Mouse (Mus musculus) E14TG2a.4 (cell line): ENCODE measurements at regions not wholly inside any gene's neighbourhood (a gene's known extent, or its start where the extent isn't known, plus 50 kb on each side); places are given as distances from the start of the nearest gene placed in this dataset.
A peak's percentile ranks its signal among the peaks of the same experiment; 100 is the strongest.
"Not testable (repeated sequence)": the region's sequence is repeated elsewhere in the genome, so short reads cannot be mapped to it uniquely, and the experiment has no call there.

Experiments used
- H3K27me3 ChIP-seq: 2 replicates; pipeline ENCODE4 v1.6.1; 2014; ENCODE audit warnings: low read length, control low read depth; ENCODE audit not compliant: insufficient read depth
- H3K36me3 ChIP-seq: 2 replicates; pipeline ENCODE4 v1.6.1; 2014; ENCODE audit warnings: low read length, control low read depth; ENCODE audit not compliant: insufficient read depth
- H3K4me1 ChIP-seq: replicated peaks from 2 replicates; pipeline ENCODE4 v1.6.1; 2014; ENCODE audit warnings: low read depth, low read length, control low read depth
- H3K4me3 ChIP-seq: replicated peaks from 2 replicates; pipeline ENCODE4 v1.5.1; 2014; ENCODE audit warnings: mild to moderate bottlenecking, low read length
- H3K9me3 ChIP-seq: 2 replicates; pipeline ENCODE4 v1.6.1; 2014; ENCODE audit warnings: low read length, control low read depth
- CTCF ChIP-seq: conservative IDR thresholded peaks from 2 replicates; pipeline ENCODE4 v1.5.1; 2014; ENCODE audit warnings: low read length
- NANOG ChIP-seq: IDR thresholded peaks from 2 replicates; pipeline ENCODE4 v1.6.1; 2014; ENCODE audit warnings: borderline replicate concordance, low read length, mixed read lengths
- POU5F1 ChIP-seq: IDR thresholded peaks from 2 replicates; pipeline ENCODE4 v1.6.1; 2014; ENCODE audit warnings: low read length, borderline replicate concordance

GRCm38 (mm10) chr17:94866630-94867029, 116.8 kb upstream of the Mettl4 start:
- Histone ChIP-seq H3K9me3 (peaks cover 51% of the 10 kb centered on the region), H3K4me1 (peaks cover 5% of the 10 kb centered on the region; the same call in 1 of the 2 replicates), H3K4me3 (peak overlapping the region; percentile 82), H3K36me3 (peaks cover 31% of the 10 kb centered on the region), H3K27me3 (no peaks in the 10 kb centered on the region)
- TF ChIP-seq NANOG (peak; percentile 57; the same call in 1 of the 2 replicates), POU5F1 (no peak), CTCF (no peak)

- not testable (repeated sequence) for H3K27me3 ChIP-seq, H3K4me1 ChIP-seq
- H3K9me3 ChIP-seq, result peaks cover 35% of the 10 kb centered on the region
- peak overlapping the region; percentile 82 for H3K4me3 ChIP-seq
- H3K36me3 ChIP-seq, result peaks cover 15% of the 10 kb centered on the region
Observed at GRCm38 (mm10) chr17:94864531-94865318, 114.9 kb upstream of the Mettl4 start.

- not testable (repeated sequence) for H3K4me3 ChIP-seq, H3K36me3 ChIP-seq, H3K9me3 ChIP-seq, H3K4me1 ChIP-seq, H3K27me3 ChIP-seq
Observed at GRCm38 (mm10) chr17:94854698-94855097, 104.9 kb upstream of the Mettl4 start.

- H3K36me3 ChIP-seq, result peaks cover 26% of the 10 kb centered on the region
- peak overlapping the region; percentile 93 for H3K4me3 ChIP-seq
- H3K9me3 ChIP-seq, result no peaks in the 10 kb centered on the region
- peaks cover 19% of the 10 kb centered on the region for H3K4me1 ChIP-seq
- no peaks in the 10 kb centered on the region; the same call in 1 of the 2 replicates for H3K27me3 ChIP-seq
- TF ChIP-seq NANOG (no peak), CTCF (no peak)
Observed at GRCm38 (mm10) chr17:94834446-94835117, 84.8 kb upstream of the Mettl4 start.

- peaks cover 26% of the 10 kb centered on the region for H3K36me3 ChIP-seq
- peaks cover 24% of the 10 kb centered on the region for H3K4me1 ChIP-seq
- H3K4me3 ChIP-seq, result peak overlapping the region; percentile 93
- H3K9me3 ChIP-seq, H3K27me3 ChIP-seq: not testable (repeated sequence)
Observed at GRCm38 (mm10) chr17:94834067-94834445, 84.2 kb upstream of the Mettl4 start.

- H3K36me3 ChIP-seq, result peaks cover 34% of the 10 kb centered on the region
- not testable (repeated sequence) for H3K9me3 ChIP-seq, H3K4me3 ChIP-seq, H3K27me3 ChIP-seq
- TF ChIP-seq NANOG, result peak; percentile 66; the same call in 1 of the 2 replicates
- H3K4me1 ChIP-seq, result peaks cover 38% of the 10 kb centered on the region
Observed at GRCm38 (mm10) chr17:94826415-94826814, 76.6 kb upstream of the Mettl4 start.

- no peak overlapping the region for H3K4me3 ChIP-seq
- no peaks in the 10 kb centered on the region for H3K36me3 ChIP-seq
- H3K27me3 ChIP-seq, result no peaks in the 10 kb centered on the region
- H3K4me1 ChIP-seq, result peaks cover 8% of the 10 kb centered on the region; the same call in 1 of the 2 replicates
- TF ChIP-seq CTCF (no peak), NANOG (no peak), POU5F1 (no peak)
- no peaks in the 10 kb centered on the region for H3K9me3 ChIP-seq
Observed at GRCm38 (mm10) chr17:94808758-94809157, 58.9 kb upstream of the Mettl4 start.
